Mouse (Mus musculus) CD8-positive naive resting alpha-beta T cell, adult 2 months (primary cell): ENCODE data around the gene Dnah5.
"Not testable (repeated sequence)": the region's sequence is repeated elsewhere in the genome, so short reads cannot be mapped to it uniquely, and the experiment has no call there.

Experiments
- DNase-seq, 2 experiments: peaks; one replicate each; pipeline ENCODE4 v3.0.0; 2022; ENCODE audit warnings: low read depth in 2 of 2, low spot score in 2 of 2

The Dnah5 gene

DNA sequence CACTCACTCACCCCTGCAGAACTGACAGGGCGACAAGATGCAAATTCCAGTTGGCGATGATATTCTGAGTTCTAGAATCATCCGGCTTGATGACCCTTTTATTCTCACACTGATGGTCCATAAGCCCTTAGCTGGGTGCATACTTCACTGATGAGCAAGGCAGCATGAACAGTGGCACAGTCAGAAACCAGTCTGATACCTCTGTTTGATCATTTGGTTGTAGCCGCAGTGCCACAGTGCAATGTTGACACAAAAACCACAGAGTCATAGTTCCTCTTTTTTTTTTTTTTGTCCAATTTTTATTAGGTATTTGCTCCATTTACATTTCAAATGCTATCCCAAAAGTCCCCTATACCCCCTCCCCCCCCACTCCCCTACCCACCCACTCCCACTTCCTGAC lies 95.9 kb downstream of the Dnah5 start:
- DNase-seq: no peak

DNA sequence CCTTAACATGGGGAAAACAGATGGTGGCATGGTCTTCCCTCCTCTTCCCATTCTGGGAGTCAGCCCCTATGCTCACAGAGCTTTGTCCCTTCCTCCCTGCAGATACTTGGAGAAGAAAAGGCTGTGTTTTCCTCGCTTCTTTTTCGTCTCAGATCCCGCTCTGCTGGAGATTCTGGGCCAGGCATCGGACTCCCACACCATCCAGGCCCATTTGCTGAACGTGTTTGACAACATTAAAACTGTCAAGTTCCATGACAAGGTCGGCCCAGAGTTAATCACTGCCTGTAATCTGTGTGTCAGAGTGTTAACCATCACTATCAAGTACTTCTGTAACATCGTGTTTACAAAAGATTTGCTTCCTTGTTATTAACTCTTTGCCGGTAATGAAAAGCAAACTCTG lies 103.6 kb downstream of the Dnah5 start:
- no peak for DNase-seq

DNA sequence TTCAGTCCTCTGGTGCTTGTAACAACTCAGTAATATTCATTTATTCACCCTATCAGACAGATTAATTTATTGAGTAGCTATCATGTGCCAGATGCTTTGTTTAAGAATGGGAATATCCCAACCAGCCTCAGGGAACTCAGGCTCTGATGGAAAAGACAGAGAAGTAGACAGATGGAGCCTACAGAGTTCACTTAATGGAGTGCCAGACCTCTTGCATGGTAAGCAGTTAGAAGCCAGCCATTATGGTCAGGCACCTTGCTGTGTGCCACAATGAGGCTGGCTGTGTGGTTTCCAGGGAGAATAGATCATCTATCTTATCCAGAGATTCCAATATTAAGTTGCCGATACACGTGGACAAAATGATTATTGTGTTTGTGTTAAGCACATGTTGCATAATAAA lies 104.3 kb downstream of the Dnah5 start:
- no peak for DNase-seq

DNA sequence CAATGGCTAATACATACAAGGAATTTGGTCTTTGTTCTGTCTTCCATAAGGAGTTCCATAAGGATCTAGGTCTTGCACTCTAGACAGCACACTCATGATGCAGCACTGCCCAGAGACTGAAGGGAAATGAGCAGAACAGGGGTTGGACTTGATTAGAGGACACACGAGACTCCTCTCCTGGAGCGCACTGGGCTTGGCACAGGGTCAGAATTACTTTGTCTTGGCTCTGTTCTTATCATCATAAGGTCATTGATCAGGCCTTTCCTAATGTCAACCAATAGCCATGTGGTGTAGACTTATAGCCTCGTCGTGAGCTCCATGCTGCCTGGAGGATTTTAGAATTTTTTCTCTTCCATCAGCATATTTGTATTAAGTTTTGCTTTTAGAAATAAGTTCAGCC lies 107.0 kb downstream of the Dnah5 start:
- no peak for DNase-seq

DNA sequence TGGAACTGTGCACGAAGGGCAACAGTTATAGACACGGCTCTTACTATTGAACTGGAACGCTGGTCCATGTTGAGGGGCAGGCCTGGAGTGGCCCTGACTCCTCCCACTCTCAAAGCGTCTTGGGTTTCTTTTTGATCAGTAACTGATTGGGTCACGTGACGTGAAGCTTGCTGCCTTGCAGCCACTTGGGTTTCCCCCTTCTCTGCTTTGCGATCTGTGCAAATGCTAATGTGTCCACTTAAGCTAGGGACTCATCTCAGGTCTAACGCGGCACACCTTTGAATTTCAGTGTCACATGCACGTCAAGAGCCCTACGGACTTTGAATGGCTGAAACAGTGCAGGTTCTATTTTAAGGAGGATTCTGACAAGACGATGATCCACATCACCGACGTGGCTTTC lies 109.9 kb downstream of the Dnah5 start:
- no peak for DNase-seq

DNA sequence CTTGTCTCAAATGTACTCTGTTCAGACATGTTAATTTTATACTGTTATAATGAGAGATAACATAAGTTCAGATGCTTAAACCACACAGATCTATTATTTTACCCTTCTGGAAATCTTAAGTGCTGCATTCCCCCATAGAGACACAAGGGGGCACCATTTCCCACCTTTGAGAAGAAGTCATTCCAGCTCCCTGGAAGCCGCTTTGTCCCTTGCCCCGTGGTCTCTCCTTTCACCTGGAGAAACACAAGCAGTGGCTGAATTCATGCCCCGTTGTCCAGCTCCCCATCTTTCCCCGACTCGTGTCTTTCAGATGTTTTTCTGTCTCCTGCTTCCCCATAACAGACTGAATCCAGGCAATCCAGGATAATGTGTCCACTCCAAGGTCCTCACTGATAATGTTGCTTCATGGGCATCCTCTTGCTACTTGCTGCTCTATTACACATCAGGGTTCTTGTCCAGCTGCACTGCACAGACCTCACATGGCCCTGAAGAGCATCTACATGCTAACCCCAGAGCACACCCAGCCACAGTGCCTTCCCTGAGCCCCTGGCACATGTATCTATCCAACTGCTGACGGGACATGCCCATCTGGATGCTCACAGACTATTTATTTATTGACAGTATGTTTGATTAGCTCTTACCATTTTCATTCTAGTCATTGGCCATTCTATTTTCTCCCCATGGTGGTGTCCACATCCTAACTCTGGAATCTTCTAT lies 112.4 kb downstream of the Dnah5 start:
- DNase-seq: no peak

DNA sequence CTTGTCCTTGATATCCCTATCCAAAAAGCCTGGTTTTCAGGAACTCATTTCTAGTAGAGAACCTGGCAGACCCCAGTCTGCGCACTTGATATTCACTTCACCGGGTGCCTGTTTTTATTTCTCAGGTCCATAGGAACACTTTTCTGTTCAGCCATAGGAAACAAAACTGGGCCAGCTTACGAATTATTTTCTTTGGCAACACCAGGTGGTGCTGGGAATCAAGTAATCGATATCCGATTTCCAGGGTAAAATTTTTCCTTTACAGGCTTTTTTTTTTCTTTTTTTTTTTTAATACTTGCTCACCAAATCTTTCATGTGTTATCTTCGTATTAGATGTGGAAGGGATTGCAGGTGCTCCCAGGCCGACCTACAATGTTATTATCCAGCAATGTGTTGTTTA lies 119.0 kb downstream of the Dnah5 start:
- DNase-seq: no peak

DNA sequence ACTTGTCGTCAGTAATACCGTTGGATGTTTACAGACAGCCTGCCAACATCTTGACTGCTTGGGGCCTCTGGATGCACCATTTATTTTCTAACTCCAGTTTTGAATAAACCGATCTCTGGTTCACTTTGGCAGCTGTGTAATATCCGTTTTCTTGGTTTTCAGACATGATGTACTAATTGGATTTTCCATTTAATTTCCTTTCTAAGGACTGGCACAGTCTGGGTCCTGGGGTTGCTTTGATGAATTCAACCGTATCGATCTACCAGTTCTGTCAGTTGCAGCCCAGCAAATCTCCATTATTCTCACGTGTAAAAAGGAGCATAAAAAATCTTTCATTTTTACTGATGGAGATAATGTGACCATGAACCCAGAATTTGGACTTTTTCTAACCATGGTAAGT lies 123.4 kb downstream of the Dnah5 start:
- DNase-seq: no peak

DNA sequence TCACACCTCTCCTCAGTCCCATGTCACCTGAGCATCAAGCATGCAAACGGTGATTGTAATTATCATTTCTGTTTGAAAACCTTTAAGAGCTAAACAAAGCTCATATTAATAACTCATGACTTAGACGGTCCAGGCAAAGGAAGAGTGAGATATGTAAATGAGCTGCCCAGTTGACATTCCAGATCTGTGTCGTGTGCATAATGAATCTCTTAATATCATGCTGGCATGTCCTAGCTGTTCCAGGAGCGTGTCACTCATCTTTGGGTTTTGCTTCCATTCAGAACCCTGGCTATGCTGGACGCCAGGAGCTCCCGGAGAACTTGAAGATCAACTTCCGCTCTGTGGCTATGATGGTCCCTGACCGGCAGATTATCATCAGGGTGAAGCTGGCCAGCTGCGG lies 123.9 kb downstream of the Dnah5 start:
- no peak for DNase-seq

DNA sequence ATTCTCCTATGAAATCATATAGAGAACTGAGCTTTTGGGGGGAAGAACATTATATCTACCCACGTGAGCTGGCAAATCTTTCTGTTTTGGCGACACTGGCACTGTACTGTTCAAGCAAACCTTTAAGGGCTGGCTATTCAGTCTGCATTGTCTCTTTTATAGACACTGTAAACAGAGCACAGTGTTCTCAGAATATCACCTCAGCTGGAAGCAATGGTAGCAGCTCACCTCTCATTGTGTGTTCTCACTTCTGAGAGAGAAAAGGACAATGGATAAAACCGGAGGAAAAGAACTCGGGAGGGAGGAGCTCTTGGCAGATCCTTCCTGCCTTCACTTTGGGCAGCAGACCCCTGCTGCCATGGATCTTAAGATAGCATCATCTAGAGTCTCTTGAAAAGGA lies 137.6 kb downstream of the Dnah5 start:
- DNase-seq: no peak

DNA sequence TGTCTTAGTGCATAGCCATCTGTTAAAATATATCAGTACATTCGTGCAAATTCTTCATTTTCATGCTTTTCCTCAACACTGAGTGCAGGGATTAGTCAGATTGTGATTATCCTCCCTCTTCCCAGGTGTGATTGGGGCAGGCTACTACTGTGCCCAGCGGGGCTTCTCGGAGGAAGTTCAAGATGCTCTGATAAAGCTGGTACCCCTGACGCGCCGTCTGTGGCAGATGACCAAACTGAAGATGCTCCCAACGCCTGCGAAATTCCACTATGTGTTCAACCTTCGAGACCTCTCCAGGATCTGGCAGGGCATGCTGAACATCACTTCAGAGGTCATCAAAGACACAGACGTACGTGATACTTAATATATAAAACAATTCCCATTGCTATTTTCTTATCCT lies 164.0 kb downstream of the Dnah5 start:
- no peak for DNase-seq

DNA sequence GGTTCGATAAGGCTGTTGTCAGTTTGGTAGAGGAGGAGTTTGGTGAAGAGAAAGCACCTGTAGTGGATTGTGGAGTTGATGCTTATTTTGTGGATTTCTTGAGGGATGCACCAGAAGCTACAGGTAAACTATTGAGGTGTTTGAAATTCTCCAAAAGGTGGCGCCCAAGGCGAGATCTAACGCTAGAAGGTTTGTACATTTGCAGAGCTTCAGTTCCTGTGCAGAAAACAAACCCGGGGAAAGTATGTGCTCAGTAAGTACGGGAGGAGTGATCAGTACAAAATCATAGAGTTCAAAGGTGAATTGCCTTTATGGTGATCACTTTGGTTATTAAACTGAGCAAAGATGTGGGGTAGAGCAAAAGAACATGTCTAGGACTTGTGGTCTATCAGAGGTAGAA lies 166.9 kb downstream of the Dnah5 start:
- DNase-seq: no peak

DNA sequence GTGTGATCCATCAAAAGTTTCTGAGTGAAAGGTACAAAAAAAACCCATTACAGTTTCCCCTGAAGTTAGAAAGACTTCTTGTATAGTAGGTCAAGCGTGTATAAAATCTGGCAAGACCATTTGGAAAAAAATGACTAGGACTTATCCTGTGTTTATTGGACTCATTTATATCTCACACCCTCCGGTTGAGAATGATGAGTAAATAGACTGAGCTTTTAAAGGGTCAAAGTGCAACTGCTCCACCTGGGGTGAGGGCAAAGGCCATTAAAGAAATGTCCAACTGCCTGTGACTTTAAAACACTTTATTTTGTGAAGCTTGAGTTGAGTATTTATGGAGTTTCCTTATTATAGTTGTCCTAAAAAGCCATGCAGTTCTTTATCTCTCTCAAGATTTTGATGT lies 168.0 kb downstream of the Dnah5 start:
- no peak for DNase-seq

DNA sequence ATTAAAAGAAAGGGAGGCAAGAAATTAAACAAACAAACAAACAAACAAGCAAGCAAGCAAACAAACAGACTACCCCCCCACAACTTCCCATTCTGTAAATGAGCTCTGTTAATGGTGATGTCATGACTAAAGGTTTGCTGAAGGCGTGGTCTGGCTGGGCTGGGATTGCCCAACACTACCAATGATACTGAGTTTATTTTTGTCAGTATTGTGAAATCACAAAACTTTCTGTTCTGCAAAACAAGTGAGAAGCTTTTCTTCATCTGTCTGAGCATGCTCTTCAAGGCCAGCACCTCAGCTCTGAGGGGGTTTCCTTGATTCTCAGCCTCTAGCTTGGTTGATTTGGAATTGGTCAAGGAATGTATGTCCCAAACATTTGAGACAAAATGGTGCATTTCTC lies 170.8 kb downstream of the Dnah5 start:
- no peak for DNase-seq

DNA sequence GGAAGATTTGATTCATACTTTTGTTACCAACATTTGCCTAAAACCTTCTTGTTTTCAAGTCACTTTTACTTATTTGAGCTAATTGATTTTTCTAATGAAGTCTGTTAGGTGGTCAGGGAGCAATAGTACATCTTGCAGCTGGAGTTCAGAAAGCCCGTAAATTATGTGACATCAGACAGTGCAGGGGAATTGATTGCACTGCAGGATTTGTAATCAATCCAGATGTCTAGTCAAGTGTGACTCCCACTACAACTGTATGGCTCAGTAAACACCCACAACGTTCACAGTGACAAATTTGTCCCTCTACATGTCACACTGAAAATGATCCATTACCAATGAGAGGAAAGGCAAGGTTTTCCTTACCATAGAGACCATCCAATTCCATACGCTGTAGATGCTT lies 177.4 kb downstream of the Dnah5 start:
- no peak for DNase-seq

DNA sequence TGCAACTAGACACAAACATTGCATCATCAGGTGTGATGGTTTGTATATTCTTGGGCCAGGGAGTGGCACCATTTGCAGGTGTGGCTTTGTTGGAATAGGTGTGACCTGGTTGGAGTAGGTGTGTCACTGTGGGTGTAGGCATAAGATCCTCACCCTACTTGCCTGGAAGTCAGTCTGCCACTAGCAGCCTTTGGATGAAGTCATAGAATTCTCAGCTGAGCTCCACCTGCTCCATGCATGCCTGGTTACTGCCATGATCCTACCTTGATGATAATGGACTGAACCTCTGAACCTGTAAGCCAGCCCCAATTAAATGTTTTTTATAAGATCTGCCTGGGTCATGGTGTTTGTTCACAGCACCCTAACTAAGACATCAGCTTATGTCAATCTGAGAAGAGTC lies 190.2 kb downstream of the Dnah5 start:
- DNase-seq: not testable (repeated sequence)

DNA sequence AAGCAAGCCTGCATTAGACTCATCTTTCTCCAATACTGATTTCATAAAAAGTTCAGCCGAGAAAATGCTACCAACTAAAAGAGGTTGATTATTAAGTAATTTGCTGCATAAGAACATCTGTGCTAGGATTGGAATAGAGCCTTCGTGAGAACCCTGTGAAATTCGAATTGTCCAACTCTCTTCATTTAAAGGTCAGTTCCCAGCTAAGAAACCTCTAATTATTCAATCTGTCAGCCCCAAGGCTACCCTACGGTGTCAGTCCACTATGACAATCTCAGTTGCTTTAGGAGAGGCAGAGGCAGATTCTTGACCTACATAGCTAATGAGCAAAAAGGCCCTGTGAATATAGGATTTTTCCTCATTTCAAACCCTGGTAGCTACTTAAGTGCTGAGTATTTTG lies 191.9 kb downstream of the Dnah5 start:
- DNase-seq: no peak

DNA sequence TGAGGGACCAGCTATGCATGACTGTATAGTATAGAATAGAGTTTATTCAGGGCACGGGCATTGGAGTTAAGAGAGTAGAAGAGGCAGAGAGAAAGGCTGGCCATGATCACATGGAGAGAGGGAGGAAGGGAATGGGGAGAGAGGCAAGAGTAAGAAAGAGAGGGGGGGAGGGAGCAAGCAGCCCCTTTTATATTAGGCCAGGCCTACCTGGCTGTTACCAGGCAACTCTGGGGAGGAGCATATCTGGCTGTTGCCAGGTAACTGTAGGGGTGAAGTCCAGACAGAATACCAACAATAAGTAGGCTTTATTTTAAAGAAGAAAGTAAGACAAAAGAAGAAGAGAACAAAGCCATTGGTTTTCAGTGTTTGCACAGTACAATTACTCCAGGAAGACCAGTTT lies 194.9 kb downstream of the Dnah5 start:
- no peak for DNase-seq

DNA sequence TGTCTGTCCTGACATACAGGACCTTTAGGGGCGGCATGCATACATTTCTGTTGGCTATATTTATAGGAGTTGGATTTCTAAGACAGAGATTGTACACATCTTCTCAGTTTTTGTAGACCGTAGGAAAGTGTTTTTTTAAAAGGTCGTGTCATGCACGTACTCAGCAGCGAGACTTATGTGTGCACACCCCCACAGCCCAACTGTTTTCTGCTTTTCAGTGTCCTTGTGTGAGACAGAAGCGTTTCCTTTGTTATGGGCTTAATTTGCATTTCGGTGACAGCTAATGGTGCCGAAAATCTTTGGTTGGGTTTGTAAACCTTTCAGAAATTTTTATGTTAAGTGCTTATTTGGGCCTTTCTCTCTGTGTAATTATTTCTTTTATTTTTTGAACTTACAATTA lies 195.7 kb downstream of the Dnah5 start:
- no peak for DNase-seq

DNA sequence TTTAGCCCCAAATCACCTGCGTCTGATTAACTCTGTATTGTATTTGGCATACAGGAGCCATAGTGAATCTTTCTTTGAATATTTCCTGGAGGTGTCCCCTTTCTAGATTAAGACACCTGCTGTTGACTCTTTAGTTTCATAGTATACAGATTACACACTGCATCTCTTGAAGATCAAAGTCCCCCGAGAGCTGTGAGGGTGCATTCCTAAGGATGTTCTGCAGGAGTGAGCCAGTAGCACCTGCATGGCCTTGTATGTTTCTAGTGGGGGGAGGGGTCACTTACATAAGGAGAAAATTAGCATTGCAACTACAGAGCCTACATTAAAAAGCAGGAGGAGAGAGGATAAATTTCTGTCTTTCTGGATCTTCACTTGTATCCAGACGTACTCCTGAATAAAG lies 201.1 kb downstream of the Dnah5 start:
- no peak for DNase-seq

DNA sequence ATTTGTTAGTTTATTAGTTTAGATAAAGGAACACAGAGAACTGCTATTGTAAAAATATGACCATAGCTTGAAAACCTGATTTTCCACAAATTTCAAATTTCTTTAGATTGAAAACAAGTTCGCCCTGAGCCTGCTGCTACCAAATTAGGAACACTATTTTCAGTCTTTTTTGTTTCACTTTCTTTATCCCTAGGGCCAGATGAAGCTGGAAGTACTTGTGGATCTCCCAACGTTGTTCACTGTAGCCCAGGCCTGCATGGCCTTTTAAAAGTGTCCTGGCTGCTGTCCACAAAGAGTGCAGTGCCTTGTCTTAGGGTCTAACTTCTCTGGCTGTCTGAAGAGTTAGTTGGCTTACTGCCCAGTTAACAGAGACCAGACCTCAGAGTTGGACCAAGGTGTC lies 201.6 kb downstream of the Dnah5 start:
- DNase-seq: no peak

DNA sequence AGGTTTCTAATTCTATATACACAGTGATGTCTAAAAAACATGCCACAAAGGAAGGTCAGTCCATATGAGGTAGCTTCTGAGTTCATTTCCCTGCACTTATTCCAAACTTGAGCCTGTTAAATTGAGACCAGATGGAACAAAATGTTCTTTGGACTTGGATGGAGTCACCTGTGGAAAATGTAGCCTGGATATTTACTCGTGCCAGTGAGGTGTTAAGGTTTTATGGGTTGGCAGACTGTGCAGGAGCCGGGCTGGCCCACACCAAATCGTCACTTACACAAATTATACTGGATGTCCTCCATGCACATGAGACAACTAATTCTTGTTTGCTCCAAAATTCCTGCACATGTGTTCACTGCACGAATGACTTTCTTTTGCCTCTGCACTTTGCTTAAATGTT lies 236.2 kb downstream of the Dnah5 start:
- DNase-seq: no peak

DNA sequence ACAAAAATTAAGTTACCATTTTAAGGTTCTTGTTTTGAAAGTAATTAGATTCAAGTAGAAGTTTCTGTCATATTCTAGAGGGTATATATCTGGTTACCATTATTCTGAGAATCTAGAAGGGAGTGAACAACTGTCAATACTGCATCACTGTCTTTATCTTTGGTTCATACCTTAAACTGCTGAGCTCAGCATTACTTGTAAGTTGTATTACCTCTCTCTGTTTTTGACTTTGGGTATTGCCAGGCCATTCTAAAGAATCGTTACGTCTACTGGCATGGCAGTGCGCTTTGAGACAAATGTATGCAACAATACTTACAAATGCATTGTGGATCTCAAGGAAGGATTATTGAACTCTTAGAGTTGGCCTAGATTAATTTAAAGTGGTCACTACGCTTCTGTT lies 240.9 kb downstream of the Dnah5 start:
- no peak for DNase-seq
